Mouse (Mus musculus): Measurements from ENCODE around the gene Cyp19a1.

Gene Cyp19a1

DNA sequence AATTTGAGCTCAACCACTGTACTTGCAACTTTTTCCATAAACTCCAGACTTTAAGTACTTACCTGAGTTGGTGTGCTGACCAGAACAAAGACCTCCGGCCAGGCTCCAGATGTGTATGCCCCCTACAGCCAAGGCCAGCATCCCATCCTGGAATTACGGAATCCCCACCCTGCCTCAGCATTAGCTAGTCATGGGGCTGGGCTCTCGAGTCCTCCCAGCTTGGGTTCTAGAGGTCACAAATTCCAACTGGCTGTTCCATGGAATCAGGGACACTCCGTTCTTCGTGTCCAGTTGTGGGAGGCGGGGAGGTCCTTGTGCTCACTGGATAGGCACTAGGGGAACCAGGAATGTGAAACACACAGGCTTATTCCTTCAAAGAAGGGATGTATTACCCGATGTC, at the start of gene Cyp19a1:
TSS of gene Cyp19a1 (minus strand) at position 101 of the 400 bp plus-strand sequence.
- DNase-seq = no peak

DNA sequence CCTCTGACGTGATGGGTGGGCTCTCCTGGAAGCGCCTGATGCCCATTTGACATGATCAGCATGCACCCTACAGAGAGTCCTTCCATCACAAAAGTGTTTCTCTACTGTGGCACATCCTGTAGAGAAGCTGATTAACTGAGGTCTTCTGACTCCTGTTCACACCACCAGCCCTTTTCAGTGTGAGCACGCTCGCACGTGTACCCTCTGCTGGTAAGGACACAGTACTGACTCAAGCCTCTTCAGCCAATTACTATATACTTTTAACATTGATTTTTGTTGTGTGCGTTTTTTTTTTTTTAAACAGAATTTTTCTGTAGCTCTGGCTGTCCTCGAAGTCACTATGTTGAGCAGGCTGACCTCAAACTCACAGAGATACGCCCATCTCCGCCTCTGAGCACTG, 48.5 kb upstream of the Cyp19a1 start:
- no peak for DNase-seq

DNA sequence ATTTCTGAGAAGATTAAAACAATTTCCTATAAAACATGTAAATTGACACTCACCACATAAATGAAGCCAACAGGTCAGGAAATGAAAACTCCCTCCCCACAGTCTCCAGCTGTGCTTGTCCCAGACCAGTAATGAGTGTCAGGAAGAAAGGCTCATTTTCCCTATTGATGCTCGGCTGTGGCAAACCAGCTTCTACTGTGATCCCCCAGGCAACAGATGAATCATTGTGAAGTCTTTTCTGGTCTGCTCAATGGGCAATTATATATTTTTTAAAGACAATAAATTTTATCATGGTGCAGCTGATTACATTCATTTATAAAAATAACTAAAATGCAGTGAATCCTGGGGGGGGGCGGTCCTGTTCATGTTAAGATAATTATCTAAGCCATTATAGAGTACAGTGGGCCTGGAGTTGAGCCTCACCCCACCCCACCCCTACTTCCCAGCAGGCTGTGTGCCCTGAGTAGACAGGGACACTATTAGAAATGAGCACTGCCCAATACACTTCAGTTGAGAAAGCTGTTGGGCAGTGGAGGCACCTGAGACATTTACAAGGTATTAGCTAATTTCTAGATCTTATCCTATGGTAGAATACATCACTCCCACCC, 40.9 kb upstream of the Cyp19a1 start:
- DNase-seq = no peak

DNA sequence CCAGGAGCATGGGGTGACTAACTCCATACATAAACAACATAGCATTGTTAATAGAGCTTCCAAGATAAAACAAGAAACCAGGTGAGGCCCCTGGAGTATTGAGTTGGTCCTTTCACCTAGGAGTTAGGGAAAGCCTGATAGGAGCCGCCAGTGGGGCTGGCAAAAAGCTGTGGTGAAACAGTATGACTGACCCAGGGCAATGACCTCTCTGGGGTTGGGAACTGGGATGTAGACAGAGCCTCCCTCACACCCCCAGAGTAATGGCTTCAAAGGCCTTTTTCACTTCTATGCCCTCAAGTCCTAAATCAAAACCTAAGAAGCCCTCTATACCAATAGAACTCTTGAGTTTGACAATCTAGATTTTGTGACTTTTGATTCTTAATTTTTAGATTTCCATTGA, 40.3 kb upstream of the Cyp19a1 start:
- no peak for DNase-seq

DNA sequence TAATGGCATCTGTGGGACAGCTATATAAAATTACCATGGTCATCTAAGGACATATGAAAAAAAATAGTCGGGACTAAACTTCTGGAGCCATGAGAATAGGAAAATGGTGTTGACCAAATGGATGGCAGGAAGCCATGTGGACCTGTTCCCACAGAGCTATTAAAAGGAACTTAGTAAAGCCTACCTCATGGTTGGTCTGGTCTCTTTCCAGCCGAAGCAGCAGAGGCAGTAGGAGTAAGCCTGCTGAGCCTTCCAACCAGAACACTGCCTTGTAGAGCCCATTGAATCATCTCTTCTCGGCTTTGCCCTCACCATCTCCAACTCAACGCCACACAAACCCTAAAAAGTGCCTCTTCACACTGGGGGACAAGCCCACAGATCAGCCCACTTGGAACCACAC, 33.3 kb upstream of the Cyp19a1 start:
- peak; percentile 37 for DNase-seq

DNA sequence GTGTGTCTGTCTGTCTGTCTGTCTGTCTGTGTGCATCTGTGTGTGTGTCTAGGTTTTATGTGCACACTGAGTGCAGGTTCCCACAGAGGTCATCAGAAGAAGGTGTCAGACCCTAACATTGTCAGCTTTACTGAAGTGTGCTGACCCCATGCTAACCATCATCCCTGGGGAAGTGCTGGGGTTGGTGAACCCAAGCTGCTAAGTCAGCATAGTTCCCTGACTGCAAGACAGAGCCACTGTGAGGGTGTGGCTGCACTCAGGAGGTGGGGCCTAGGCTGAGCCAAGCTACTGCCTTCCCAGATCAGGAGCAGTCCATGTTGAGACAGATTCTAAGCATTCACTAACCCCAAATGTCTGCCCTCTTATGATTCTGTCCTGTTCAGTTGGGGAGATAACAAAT, 31.9 kb upstream of the Cyp19a1 start:
- DNase-seq = no peak

DNA sequence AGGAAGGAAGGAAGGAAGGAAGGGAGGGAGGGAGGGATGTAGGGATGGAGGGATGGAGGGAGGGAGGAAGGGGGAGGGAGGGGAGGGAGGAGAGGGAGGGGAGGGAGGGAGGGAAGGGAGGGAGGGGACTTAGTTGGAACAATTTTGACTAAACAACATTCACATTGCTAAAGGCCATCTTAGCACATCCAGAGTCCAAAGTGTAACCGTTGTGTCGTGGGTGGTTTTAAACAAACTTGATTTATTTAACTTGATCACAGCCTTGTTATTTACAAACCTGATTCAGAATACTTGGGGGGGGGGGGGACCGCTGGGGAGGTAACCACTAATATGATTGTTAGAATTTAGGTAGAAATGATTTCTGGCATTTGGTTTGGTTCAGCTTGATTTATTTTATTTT, 31.5 kb upstream of the Cyp19a1 start:
- no peak for DNase-seq

DNA sequence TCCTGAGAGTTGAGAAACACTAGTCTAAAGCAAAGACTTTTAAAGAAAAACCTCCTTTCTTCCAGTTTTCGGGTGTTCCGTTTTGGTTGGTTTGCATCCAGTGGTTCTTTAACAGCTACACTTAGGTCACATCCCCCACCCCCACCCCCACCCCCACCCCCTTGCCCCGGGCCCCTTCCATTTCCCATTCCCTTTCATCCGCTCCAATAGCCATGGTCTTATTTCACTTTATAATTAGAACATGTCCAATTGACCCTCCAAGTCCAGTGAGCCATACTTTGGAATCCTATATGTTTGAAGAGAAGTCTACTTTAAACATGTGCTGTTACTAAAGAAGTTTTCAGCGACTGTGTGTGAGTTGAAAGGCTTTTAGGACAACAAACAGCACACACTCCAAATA, 19.9 kb upstream of the Cyp19a1 start:
- no peak for DNase-seq

DNA sequence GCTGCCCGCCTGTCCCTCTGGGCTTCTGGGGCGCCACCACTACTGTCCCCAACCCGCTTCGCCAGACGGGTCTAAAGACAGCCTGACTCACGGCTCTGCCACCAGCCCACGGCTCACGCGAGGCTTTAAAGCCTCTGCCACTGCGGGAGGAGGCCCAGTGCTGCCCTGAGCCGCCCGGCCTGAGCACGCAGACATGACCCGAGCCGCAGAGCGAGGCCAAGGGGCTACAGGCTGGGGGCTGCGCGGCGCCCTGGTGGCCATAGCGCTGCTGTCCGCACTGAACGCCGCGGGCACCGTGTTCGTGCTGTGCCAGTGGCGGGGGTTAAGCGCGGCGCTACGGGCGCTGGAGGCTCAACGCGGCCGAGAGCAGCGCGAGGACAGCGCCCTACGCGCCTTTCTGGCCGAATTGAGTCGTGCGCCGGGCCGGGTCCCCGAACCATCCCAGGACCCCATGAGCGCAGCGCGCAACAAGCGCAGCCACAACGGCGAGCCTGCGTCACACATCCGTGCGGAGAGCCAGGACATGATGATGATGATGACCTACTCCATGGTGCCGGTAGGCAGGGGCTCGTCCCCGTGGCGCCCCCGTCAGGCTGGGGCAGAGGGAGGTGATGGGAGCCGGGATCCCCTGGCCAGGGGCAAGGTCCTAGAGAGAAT, 18.5 kb upstream of the Cyp19a1 start, which contains the start of gene Gldn:
TSS of gene Gldn (plus strand) at position 156 of the 657 bp plus-strand sequence.
- peak; percentile 20 for DNase-seq

DNA sequence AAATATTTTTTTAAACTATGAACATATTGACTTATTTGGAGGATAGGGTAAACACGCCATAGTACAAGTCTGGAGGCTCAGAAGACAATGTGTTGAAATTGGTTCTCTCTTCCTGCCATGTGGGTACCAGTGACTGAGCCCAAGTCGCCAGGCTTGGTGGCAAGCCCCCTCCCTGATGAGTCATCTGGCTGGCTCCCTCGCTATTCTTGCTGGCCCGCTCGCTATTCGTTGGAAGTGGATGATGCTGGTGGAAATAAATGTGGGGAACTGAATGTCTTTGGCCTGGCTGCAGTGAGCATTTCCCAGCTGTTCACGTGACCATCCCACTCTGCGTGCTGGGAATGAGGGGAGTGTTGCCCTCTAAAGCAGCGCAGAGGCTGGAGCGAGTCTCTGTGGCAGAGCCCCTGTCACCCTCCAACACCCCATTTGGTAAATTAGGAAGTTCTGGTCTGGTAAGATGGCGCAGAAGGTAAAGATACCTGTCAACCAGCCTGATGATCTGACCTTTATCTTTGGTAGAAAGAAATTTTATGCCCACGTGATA, 11.2 kb upstream of the Cyp19a1 start:
- DNase-seq = no peak

DNA sequence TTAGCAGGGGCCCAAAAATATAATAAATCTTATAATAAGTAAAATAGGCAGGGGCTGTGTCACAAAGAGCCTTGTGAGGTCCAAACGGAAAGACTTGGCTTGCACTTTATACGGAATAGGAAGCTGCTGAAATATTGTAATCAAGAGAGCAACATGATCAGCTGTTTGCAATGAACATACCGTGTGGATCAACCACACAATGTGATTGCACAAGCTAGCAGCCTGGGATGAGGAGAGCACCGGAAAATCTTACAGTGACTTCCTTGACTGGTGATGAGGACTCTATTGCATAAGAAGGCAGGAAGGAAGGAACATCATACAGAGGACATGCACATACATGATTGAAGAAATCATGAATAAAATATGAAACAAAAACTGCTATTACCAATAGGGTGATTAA, 7.4 kb upstream of the Cyp19a1 start:
- DNase-seq = no peak

DNA sequence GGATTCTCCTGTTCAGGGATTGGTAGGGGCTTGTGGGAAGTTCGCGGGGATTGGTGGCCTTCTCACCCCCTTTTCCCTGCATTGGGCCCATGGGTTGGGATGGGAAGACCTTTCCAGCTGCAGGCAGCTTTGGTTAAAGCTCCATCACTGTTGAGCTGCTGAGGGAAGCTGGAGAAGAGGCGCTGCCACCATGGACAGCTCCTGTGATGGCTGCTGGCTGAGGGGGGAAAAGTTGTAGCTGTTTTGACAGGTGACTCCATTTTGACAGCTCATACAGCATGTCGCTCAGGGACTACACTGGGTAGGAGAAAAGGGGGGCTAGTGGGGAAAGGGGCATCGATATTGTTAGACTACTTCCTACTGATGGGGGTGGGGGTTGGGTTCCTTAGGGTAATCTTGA, 3.0 kb upstream of the Cyp19a1 start:
- DNase-seq = no peak

DNA sequence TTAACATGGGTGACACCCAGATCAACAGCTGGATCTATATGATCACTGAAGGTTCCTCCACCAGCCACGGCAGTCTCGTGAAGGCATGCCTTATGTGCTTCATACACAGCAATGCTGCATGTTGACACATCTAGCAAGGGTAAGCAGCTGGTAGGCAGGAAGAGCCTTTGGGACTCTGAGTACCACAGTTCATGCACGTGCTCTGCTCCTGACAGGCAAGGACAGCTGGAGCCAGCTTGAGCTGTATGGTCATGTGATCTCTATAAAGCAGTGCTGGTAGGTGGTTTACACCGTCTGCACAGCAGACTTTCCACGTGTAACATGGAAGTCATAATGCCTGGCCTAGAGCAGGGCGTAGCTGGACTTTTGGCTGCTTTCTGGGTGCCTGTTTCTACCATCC, 2.1 kb upstream of the Cyp19a1 start:
- DNase-seq = no peak

DNA sequence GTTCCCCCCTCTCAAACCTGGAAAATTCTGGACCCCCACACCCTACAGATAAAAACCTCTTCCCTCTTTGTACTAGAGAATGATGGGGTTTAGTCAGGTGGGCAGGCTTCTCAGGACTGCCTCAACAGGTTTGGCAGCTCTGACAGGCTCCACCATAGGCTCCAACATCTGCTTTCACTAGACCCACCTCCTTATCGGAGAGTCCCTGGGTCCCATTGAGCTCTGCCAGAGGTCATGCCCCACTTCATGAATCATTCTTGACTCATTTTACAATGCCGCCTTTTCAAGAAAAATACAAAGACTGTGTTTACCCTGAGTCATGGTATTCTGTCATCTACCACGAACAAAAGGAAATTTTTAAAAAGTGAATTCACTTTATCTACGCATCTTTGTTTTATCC, 3.2 kb downstream of the Cyp19a1 start:
- DNase-seq = no peak

DNA sequence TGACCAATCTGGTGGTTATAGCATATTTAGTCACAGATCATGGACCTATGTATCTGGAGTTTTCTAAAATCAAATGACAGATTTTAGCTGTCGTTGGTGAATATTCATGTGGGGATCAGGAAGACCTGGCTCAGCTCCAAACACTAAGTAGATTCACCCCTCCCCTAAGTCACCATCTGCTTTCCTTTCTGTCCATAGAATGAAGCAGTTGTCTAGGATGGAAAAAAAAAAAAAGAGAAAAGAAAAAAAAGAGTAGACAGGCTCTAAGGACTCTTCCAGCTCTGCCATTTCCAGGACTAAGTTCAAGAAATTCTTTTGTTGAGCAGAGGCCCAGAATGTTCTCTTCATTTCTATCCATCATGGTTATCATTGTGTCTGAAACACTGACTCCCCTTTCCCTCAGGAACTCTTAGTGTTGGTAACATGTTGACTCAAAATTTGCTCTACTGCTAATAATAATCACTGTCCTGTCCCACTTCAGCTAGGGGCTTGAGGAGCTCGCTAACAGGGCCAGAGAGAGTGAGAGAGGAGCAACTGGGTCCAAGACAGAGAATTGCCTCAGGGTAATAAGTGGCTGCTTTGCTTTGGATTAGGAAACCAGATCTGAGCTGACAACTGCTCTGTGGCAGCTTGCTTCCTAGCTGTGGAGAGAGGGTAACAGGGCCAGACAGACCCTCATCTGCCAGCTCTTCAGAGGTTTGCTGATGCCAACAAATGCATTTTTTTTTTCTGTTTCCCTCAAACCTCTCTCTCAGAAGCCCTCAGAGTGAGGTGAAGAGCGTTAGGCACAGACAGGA, 22.8 kb downstream of the Cyp19a1 start:
- DNase-seq = no peak

DNA sequence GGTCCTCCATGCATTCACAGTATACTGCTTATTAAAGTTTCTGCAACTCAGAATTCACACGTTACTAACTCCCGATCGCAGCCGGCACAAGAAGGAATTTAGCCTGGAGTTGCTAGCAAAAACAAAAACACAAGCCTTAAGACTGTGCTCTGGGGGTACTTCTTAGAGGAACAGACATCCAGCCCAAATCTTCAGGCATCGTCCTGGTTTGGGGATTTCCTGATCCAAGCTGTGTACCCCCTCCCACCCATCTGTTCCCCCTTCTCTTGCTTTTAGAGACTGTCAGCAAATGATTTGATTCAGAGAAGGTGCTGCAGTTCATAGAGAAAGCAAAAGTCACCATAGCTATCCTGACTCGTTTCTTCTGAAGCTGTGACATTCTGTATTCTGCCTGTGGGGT, 40.3 kb downstream of the Cyp19a1 start:
- no peak for DNase-seq

DNA sequence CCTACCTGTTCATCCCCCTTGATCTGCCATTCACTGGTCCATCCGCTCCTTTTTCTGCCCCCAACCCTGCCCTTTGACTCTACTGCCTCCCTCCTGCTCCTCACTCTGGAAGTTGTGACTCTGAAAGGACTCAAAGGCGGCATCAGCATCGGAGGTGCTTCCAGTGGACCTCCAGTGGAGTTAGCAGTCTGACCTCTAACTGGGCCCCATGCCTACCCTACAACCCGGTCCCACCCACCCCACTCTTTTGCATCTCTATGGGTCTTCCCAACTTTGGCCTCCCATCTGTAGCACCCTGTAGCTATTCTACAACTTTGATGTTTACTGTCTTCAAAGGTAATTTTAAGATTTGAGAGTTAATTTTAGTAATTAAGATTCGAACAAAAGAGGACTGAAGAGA, 51.4 kb downstream of the Cyp19a1 start:
- no peak for DNase-seq

DNA sequence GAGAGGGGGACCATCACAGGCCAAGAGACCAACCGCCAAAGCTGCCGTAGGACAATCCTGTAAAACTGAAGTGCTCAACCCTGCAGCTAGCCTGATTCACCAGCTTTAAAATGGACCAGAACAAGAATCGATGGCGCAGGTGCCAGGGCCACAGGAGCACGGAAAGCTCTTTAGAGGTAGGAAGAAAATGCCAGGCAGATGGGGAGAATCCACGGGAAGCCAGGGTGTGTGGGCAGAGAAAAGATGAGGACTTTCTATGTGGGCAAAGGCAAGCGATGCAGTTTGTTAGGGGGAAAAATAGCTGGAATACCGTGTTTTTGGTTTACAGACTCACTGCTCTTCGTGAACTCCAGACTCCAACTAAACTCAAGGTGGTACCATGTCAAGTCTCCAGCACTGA, 53.0 kb downstream of the Cyp19a1 start:
- DNase-seq = peak; percentile 59

DNA sequence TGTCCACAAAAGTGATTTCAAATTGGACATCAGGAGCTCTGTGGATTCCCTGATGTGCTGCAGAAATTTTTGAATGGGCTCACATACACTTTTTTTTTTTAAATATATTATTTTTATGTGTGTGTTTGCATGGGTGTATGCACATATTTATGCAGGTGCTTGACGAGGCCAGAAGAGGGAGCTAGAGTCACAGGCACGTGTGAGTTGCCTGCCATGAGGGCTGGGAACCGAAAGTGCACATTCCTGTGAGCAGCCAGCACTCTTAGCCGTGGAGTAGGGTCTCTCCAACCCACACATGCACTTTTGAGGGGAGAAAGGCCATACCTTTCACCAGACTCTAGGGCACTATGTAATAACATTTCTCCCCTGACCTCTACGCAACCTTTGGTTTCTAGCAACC, 73.1 kb downstream of the Cyp19a1 start:
- DNase-seq = no peak

DNA sequence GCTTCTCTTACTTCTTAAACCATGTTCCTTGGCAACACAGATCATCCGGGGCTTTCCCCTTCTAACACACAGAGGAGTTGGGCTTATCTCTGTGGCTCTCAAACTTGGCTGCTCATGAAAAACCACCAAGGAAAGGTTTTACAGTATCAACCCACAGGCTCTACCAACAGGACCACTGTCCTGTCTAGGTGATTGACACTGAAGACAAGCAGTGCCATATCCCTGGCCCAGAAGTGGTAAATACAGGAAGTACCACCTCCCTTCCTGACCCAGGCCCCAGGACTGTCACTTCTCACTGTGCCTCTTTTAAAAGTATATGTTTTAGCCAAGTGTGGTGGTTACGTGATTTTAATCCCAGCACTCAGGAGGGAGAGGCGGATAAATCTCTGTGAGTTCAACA, 76.5 kb downstream of the Cyp19a1 start:
- no peak for DNase-seq

DNA sequence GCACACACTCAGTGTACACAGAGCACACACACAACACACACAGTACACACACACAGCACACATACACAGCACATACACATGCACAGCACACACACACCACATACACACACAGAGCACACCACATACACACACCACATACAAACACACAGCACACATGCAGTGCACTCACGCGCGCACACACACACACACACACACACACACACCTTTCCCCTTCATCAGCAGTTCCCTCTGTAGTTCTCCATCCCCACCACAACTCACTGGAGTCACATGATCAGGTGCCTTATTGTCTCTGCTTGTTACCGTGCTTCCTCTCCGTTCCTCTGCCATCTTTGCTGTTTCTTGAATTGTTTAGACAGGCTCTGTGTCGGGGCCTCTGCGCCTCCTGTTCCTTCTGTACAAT, 85.4 kb downstream of the Cyp19a1 start:
- no peak for DNase-seq

DNA sequence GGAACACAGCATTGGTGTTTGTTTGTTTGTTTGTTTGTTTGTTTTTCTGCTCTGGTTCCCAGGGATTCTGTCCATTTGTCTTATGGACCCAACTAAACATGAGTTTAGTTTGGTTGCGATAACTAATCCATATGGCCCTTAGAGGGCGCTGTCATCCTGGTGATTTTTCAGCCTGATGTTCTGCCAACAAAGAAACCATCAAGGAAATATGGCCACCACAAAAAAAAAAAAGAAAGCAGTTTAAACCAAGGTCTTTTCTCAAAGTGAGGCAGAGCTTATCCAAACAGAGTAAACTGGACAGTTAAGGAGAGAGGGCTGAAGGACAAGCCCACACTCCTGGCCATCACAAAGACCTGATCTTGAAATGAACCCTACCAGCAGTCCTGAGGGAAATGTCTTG, 86.6 kb downstream of the Cyp19a1 start:
- DNase-seq = peak; percentile 20

DNA sequence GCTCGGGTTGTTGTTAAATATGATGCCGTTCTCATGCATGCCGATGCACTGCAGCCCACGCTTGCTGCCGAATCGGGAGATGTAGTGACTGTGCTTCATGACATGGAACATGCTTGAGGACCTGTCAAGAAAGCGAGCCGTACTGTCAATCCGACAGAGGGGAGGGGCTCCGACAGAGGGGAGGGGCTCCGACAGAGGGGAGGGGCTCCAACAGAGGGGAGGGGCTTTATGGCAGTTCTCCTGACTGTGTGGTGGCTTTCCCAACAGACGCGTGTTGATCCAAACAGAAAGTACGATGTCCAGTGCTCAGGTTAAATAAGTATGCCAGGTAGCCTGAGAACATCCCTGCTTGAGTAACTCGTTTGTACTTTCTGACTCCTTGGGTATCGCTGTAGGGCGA, 87.7 kb downstream of the Cyp19a1 start:
- DNase-seq = no peak

DNA sequence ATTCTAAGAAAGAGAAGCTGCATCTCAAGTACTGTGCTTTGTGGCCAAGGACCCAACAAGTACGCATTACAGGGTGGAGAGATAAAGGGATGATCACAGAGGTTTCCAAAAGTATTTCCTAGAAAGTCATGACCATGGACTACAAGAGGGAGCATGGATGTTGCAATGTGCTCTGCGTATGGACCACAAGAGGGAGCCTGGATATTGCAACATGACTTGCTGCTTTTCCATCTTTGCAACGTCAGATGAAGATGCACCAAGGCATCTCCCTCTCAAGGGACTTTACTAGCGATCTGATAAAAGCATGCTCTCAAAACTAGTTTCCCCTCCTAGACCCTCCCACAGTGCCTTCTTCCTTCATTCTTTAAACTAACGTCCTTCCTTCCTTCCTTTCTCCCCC, 98.4 kb downstream of the Cyp19a1 start:
- no peak for DNase-seq

Data from right cerebral cortex, postnatal 25 days (tissue).